Mouse (Mus musculus): ENCODE measurements around the gene BC034090.
"Not testable (repeated sequence)": the region's sequence is repeated elsewhere in the genome, so short reads cannot be mapped to it uniquely, and the experiment has no call there.

Gene BC034090

DNA sequence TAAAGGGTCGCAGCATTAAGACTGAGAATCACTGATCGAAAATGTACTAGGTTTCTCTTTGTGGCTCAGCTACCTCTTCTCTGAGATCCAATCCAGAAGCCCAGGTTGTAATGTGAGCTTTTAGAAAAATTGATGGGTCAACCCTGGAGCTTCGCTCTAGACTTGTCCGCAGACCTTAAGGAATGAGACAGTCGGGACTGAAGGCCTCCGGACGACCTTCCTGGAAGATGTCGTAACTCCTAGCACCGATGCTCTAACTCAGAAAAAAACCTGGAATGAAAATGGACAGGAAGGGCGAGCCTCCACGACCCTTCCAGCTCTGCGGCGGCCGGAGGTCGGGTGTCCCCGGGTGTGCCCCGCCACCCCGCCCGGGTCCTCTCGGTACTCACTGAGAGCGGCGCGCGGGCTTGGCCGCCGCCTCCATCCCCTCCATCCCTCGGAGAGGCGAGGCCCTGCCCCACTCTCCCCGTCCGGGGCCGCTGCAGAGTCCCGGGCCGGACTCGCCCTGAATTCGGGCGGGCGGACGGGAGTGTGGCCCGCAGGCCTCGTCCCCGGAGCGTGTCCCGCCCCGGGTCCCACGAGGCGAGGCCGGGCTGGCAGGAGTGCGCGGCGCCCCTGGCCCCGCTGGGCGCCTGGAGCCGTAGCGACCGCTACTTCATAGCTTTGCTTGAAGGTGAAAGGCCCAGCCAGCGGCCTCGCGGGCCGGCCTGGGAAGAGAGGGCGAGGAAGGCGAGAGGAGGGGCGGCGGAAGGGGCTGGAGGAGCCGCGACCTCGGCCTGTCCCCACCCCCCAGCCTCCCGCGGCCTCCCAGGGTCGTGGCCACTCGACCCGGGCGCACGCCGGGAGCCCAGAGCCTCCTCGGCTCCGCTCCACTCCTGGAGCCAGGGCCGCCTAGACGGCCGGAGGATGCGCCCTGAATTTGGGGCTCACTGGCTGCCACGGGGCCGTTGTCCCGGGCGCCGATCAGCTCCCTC lies at the start of gene BC034090:
BC034090 (minus strand) TSS at position 648 of the 974 bp plus-strand sequence.
- no peak for DNase-seq (ENCODE audit: low read depth, low spot score)

DNA sequence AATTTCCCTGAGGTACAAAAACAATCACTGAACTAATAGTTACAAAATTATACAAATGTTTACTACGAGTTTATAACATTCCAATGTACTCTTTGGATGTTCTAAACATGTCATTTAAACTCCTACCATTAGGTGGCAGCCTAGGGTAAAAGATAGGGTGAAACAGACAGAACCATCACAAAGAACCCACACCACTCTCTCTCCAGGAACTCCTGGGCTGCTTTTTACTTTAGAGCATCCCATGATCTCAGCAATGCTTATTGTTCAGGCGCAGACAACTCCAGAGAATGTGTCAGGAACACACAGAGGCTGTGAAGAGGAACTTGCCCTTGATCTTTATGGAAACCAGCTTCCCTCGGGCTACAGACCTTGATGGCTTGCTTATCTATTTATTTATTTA lies 49.2 kb upstream of the BC034090 start:
- DNase-seq (ENCODE audit: low read depth, low spot score): peak; percentile 60

DNA sequence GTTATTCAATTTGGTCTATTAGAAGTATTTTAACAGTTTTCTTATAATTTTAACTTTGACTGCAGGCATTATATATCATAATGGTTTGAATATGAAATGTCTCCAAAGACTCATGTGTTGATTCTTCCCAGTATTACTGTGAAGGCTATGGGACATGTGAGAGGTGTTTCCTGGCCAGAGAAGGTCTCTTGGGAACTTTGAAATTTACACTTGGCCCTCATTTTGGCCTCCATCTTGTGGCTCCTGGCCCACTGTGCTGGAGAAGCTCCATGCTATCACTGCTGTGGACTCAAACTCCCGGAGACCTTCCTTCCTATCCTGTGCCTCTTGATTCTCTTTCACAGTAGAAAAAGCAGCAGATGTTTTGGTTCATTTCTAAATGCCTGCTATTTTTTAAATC lies 45.2 kb upstream of the BC034090 start:
- no peak for DNase-seq (ENCODE audit: low read depth, low spot score)

DNA sequence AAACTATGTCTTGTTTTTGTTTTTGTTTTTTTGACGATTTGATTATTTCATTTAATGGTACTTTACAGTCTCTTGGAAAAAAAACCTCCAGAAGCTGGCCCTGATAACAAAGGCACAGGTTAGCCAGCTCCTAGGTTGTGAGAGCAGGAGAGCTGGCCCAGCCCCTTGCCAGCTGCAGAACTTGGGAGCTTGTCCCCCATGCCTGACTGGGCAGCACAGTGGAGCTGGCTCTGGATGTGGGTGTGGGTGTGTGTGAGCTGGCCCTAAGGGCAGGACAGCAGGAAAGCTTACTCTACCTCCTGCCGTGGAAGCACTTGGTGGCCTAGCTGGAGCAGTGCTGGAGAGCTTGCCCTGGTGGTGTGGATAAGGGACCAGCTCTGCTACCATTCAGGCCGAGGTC lies 43.8 kb upstream of the BC034090 start:
- DNase-seq (ENCODE audit: low read depth, low spot score): no peak

DNA sequence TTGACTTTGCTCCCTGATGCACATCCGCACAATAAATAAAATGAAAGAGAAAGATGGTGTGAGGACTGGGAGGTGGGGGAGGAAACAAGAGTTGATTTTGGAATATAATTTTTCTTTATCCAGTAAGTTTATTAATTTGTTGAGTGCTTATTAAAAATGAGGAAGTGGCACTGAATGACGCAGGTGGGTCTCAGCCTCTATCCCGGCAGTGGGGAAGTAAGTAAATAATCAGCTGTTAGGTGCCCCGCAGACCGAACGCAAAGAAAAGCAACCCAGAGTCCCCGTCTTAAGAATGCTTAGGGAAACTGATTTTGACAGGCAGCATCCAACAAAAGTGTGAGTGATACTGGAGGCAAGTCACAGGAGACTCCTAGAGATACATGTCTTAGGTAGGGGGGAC lies 39.6 kb upstream of the BC034090 start:
- DNase-seq (ENCODE audit: low read depth, low spot score): no peak

DNA sequence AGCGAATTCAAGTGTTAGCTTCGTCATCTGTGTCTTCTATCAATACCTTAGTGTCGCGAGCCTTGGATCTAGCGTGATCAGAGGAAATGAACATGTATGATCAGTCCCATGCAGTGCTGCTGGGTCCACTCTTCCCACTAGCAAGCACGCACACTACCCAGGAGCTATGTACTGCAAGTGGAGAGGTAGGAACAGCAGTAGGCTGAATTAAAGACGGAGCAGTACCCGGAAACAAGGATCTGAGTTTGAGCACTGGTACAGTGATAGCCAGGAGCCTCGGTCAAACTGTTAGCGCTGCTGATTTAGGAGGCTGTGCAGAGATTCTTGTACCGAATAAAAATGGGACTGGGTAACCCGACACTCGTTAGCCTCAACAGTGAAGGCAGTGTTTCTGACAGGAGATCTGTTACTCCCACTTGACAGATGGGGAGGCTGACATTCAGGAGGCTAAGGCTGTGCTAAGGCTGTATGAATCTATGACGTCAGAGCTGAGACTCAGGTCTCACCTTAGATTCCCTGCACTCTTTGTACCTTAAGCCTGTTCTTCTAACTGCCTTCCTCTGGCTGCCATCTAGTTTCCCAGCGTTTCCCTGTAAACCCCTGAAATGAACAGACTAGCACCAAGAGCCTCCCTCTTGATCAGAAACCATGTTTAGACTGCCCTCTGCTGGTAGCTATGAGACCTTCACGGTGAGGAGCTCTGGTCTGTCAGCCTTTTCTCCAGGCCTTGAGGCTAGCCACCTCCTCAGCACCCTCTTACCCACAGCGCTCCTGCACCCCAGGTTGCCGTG lies 37.0 kb upstream of the BC034090 start:
- DNase-seq (ENCODE audit: low read depth, low spot score): peak; percentile 65

DNA sequence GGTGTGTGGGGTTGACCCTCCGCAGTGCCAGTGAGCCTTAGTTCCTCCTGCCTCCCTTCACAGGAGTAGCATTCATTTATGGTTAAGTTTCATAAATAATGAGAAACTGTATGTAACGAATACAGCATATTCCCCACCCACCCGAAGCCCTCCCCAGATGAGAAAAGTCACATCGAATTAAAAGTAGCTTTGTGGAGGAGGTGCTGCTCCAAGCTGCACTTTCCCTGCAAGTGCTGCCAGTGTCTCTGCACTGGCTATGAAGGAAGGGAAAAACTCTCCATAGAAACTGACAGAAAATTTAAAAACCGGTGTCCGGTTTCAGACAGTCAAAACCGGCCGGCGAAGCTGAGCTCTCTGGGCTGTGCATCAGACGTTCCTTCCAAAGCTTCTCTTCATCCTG lies 36.1 kb upstream of the BC034090 start:
- DNase-seq (ENCODE audit: low read depth, low spot score): no peak

DNA sequence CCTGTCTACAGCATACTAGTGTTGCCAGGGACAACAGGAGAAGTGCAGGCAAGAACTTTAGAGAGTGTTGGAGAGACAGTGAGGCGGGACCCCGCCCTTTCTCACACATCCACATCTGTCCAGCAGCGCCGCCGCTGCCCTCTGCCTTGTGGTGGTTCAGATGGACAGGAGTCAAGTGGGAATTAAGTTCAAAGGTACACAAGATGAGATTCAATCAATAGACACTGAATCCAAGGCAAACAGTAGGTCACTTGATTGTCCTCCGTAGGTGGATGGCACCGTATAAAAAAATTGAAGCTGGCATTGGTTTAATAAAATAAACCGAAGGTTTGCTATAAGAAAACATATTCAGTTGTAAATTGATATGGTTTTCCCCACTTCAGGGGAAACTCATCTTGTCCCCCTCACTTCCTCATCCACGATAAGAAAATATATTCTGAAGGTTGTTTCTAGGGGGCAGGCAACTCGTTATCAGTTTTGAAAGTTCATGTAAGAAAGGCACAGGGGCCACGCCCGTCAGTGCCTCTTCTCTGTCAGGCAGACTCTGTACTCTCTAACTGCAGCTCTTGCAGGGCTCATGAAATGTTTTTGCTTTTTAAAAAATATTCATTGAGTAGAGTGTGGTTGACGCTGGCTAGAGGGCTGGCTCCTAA lies 32.3 kb upstream of the BC034090 start:
- DNase-seq (ENCODE audit: low read depth, low spot score): no peak

DNA sequence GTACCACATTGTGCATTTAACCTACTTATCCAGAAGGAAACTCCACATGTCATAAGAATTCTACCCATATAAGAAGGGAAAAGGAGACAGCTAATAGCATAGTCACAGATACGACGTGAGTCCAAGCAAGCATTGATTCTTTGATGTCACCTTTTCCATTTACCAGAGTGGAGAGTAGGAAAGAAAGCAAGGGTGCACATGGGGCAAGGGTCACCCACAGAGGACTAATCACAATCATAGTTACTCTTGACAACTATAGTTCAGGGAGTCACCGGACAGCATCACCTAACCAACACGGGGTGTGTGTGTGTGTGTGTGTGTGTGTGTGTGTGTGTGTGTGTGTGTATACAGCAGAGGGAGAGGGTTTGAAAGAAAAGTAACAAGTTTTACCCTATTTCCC lies 31.5 kb upstream of the BC034090 start:
- no peak for DNase-seq (ENCODE audit: low read depth, low spot score)

DNA sequence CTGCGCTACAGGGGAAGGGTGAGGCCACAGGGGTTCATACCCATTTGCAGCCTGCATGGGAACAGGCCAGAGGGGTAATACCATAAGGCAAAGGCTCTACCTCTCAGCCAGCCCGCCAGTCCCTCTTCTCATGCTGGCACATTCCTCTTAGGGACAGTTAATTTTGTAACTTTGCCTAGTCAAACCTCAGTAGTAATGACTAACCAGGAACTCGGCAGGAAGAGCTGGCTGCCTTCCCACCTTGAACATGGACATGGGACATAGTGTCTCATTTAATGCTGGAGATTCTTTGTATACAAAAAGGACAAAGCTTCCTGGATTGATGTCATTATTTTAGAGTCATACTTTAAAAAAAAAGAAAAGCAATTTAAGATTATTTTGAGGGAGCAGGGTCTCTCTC lies 30.7 kb upstream of the BC034090 start:
- DNase-seq (ENCODE audit: low read depth, low spot score): no peak

DNA sequence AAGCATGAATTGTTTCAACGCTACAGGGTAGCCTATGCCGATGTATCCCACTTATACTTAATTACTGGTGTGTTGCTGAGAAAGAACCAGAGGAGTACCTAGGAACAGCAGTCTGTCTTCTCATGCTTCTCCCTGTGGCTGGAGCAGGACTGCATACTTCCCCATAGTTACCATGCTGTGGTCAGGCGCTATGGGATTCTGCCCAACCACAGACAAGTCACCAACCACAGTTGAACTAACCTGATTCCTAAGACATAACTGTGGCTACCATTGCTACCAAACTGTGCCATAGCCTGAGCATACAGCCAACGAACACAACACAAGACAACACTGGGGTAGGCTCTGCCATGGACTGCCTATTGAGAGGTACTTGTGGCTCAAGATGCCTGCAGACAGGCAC lies 28.7 kb upstream of the BC034090 start:
- DNase-seq (ENCODE audit: low read depth, low spot score): no peak

DNA sequence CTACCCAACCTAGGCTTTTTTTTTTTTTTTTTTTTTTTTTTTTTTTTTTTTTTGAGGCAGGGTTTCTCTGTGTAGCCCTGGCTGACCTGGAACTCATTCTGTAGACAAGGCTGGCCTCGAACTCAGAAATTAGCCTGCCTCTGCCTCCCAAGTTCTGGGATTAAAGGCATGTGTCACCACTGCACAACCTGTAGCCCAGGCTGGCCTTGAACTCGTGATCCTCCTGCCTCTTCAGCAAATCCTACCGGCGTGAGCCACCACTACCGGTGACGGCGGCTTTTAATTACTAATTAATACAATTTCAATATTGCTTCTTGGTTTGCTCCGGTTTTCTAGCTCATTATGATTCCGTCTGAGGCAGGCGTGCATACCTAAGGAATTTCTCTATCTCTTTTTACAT lies 18.3 kb upstream of the BC034090 start:
- not testable (repeated sequence) for DNase-seq (ENCODE audit: low read depth, low spot score)

DNA sequence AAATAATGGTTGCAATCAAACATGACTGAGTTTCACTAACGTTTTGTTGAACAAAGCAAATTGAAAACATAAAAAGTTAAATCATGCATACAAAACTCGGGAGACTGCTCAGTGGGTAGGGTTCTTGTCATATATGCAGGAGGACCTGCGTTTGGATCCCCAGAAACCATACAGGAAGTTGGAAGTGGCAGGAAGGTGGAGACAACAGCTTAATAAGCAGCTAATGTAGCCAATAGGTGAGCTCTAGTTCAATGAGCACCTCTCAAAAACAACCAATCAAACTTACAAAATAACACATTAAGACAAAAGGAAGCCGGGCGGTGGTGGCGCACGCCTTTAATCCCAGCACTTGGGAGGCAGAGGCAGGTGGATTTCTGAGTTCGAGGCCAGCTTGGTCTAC lies 10.1 kb upstream of the BC034090 start:
- DNase-seq (ENCODE audit: low read depth, low spot score): no peak

DNA sequence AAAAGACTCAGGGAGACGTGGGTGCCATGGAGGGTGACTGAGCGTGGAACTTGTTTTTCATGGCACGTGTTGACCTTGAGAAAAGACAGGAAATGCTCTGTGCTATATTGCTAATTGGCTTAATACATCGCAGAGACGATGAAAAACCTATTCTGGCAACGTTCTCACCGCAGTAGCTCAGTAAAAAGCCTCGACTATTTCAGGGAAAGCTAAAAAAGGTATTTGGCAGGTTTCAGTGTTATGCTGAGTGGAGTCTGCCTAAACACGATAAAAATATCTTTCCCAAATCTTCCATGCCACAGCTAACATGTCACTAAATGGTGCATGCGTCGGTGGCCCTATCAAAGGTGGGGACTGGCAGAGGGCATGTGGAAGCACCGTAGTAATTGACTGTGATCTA lies 8.9 kb upstream of the BC034090 start:
- no peak for DNase-seq (ENCODE audit: low read depth, low spot score)

DNA sequence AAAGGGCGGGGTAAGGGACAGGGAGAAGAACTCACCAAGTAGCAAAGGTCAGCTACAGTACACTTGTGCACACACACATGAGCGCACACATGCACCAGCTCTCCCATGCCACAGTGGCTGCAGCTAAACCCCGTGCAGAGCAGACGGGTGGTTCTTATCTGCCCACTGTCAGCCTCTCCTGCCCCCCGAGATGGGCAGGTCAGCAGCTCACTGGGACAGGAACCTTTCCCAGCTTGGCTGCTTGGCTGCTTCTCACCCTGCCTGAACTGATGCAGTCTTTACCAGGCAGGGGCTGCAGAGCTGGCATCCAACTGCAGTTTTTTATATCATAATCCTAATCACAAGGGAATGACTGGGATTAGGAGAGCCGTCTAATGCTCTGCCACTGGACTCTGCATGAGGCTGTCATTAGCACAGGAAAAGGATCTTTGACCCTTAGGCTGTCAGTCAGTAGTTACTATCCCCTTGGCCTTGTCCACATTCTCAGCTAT lies 8.4 kb upstream of the BC034090 start:
- DNase-seq (ENCODE audit: low read depth, low spot score): no peak

DNA sequence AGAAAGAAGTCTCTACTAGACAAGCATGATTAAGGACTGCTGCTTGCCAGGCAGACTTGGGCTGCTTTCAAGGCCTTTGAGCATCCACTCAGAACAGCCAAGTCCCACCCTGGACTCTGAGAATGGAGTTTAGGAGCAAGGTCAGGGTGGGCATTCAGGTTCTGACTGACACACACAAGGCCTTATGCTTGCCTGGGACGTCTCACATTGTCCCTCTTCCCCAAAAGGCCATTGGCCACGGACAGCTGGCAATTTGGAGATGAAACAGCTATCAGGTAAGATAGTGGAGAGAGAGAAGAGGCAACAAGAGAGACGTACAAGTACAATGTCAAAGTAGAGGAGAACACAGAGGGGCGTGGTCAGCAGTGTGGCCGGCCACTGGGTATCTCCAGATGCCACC lies 7.4 kb upstream of the BC034090 start:
- no peak for DNase-seq (ENCODE audit: low read depth, low spot score)

DNA sequence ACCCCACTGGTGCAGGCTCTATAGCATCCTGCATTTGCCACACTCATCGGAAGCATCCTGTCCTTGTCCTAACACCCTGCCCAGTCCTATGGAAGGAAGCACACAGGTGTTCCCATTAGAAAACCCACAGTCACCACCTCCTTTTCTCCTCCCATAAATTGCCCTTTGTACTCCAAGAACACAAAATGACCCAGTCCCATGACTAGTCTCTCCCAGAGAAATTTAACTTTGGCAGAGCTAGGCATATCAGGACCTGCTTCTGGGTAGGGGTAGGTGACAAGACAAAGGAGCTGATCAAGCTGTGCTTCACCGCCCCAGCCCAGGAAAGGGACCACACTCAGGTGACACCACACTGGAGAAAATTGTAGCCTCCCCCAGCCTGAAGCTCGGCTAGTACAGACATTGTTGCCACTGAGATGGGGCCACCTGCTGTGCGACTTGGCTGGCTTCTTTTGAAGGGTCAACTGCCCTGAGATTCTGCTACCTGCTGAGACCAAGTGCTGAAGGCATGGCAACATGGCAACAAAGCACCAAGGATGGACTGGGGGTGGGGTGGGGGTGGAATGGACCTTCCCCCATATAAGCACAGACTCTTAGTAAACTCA lies 6.4 kb upstream of the BC034090 start:
- no peak for DNase-seq (ENCODE audit: low read depth, low spot score)

DNA sequence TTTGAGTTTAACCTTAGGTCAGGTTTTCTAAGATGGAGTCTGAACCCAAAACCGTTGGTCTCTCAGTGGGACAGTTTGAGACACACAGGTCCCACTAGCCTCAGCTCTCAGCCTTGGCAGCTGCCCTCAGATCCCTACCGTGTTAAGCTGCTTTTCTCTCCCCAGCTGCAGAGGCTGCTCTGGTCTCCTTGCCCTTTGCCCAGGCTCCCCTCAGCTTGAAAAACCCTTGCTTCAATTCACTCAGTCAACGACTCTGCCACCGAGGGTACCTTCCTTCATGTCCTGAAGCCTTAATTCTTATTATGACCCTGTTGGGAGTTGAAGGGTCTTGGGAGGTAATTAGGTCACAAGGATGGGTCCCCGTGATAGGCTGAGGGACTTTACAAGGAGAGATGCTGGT lies 5.7 kb upstream of the BC034090 start:
- DNase-seq (ENCODE audit: low read depth, low spot score): no peak

DNA sequence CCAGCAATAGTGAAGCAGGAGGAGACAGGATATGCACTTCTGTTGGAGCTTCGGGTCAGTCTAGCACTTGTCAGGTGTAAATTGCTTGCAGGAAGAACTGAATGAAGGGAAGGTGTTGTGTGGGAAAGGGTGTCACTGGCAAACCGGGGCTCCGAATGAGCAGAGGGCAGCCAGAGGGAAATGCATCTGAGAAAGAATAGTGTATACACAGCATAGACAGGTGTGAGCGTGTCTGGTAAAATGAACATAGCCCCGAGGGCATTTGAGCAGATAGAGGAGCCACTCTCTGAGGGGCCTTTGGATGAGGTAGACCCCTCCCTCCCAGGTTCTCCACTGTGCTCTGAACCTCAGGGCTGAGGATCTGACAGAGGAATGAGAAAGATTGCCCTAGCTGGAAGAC lies 3.8 kb upstream of the BC034090 start:
- DNase-seq (ENCODE audit: low read depth, low spot score): no peak

DNA sequence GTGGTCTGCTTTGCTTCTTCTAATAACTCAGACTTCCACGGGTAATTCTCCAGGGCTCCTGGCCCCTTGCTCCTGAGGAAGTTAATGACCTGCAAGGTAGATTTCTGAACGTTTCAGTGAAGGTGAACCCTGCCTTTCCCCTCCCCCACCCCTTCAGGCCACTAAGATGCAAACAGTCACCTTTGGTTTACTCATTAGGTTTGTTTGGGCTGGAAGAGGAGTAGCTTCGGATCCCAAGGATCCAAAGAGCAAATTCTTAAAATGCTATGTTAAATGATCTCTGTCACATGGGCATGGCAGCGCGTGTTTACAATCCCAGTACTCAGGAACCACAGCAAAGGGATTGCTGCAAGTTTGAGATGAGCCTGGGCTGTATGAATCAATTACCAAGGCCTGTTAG lies 3.2 kb upstream of the BC034090 start:
- DNase-seq (ENCODE audit: low read depth, low spot score): no peak

DNA sequence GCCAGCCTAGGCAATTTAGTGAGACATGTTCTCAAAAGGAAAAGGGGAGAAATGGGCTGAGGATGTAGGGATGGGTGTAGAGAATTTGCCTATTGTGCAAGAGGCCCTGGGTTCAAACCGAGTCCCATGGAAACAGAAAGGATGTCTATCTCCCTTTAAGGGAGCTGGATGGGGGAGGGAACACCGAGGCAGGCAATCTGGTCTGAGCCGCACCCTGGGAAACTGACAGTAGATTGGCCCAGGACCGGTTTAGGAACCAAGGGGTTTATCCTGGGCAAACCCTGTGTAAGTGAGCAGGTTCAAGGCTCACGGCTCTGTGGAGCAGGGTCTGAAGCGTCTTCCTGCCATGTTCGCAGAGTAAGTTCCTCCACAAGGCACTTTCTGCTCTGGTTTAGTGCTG lies 1.3 kb upstream of the BC034090 start:
- no peak for DNase-seq (ENCODE audit: low read depth, low spot score)

DNA sequence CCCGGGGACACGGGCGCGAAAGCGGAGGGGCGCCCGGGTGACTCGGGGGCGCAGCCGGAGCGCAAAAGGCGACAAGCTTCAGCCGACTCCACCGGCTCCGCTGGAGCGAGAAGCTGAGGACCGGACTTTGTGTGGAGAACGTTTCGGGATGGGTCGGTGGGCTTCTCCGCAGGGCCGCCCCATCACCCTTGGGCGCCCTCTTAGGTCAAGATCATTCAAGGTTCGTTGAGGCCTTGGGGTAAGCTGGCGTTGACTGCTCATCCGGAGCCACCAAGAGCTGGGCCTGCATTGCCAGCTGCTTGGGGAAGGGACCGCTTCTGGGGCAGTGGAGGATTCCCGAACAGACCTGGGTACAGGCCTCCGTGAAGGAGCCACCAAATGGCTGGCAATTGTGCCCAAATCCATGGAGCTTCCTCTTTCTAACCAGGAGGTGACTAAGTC lies 547 bp upstream of the BC034090 start:
- no peak for DNase-seq (ENCODE audit: low read depth, low spot score)

Data from retina, adult 2 months (tissue).